Mouse (Mus musculus): Measurements from ENCODE around the gene Tpcn2. TPM values are rescaled to one million over a fixed set of nuclear protein-coding genes. Genes with fewer than 3 reads are reported as not detected.

The Tpcn2 gene
- polyA plus RNA-seq, 1 experiment from 2014 or later: 18.6 TPM

DNA sequence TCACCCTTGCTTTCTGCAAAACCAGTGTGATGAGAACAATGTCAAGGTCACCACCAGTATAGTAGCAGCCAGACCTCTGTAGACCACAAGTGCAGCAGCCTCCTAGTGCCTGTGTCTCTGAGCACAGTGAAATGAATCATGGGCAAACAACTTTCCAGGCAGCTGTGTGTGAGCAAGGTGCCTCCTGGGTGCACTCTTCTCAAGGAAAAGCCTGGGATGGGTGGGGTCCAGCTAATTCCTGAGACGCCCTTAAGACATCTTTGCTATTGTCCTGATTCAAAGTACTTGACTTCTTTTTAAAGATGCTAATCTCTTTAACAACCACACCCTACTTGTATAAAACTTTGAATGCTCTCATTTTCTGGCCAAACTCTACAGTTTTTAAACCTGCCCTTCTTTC, 144.7 kb downstream of the Tpcn2 start:
- TF ChIP-seq CTCF (IDR thresholded peaks at IDR 0.05): no peak
- DNase-seq (ENCODE audit: low read depth, low spot score) (no peak), ATAC-seq (no peak)
- H3K27me3 ChIP-seq: no peaks in the 10 kb centered on the region
- ChIA-PET CTCF (no interaction called here), POLR2A (no interaction called here)
- in situ Hi-C loops (cut with MboI; ENCODE audit: low pct_unique_long_range_greater_than_20kb): no loop called here

DNA sequence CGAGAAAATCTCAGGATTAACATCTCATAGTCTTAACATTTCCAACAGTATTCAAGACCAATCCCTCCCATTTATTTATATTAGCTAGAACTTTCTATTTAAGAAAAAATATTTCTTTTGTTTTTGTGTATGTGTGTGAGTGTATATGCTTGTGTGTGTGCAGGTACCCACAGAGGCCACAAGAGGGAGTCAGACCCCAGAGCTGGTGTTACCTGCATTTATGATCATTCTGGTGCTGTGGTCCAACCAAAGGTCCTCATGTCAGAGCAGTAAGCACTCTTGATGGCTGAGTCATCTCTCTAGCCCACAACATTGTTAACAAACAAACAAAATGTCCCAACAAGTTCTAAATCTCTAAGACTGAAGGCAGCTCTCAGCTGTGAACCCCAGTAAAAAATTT, 145.9 kb downstream of the Tpcn2 start:
- H3K27me3 ChIP-seq: no peaks in the 10 kb centered on the region
- CTCF ChIA-PET: interaction anchor here (1.2 kb wide), 1 partner anchor 12 kb away, joined by 3 read pairs; no protein-coding TSS in a partner anchor
- DNase-seq (ENCODE audit: low read depth, low spot score): no peak
- POLR2A ChIA-PET: no interaction called here
- TF ChIP-seq CTCF (IDR thresholded peaks at IDR 0.05): no peak
- in situ Hi-C loops (cut with MboI; ENCODE audit: low pct_unique_long_range_greater_than_20kb): no loop called here
- ATAC-seq: no peak

DNA sequence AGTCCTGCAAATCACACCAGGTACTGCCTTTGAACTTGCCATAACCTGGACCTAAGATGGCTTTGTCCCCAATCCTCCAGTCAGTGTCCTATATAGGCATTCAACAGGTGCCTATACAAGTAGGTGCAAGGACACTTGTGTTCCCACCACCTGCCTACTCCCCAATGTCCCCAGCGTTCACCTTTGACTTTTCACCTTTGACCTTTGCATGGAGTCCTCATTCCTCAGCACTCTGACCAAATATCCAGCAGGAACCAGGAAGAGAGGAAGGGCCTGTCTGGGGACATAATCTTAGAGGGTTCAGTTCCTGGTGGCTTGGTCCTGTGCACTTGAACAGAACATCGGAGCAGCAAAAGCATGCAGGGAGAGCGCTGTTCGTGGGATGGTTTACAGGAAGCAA, 147.0 kb downstream of the Tpcn2 start:
- DNase-seq (ENCODE audit: low read depth, low spot score) (no peak), ATAC-seq (no peak)
- in situ Hi-C loops (cut with MboI; ENCODE audit: low pct_unique_long_range_greater_than_20kb): no loop called here
- TF ChIP-seq CTCF (IDR thresholded peaks at IDR 0.05): no peak
- POLR2A ChIA-PET: no interaction called here
- no peaks in the 10 kb centered on the region for H3K27me3 ChIP-seq
- CTCF ChIA-PET: interaction anchor here (1.2 kb wide), 1 partner anchor 11 kb away, joined by 3 read pairs; no protein-coding TSS in a partner anchor

Other genes starting within 250 kb of the Tpcn2 start
- not detected for gene 1810010D01Rik, start 75.9 kb downstream of the Tpcn2 start, polyA plus RNA-seq (2021)
- gene Mrgprf, start 16.8 kb upstream of the Tpcn2 start, polyA plus RNA-seq (2021): 0.09 TPM
- gene Mrgprd, start 30.8 kb upstream of the Tpcn2 start, polyA plus RNA-seq (2021): not detected